13 mouse cellular contexts compared by ENCODE assay signal in genomic region chr10:9166017-9166416, GRCm38 (mm10).
DNase-seq lines count a peak whose midpoint lies in the region; ATAC-seq lines count a peak whose summit lies in the region.
"Had no signal": no experiment of that assay in that cellular context is flagged by ENCODE, and none has a peak within 500 bp of the region (broad histone marks: within the 10 kb centered on the region; RNA-seq: fewer than 3 reads in every experiment).

No protein-coding gene starts in this region.

- H3K4me2 ChIP-seq in forebrain, embryonic 11.5 days (ENCODE audit: low read depth, low read length, severe bottlenecking) = 0 out of 2 replicates have a peak overlapping the region, but pooled peaks have one; percentile 11
- peak overlapping the region; percentile 45 for H3K4me2 ChIP-seq in hindbrain, embryonic 15.5 days
- peak overlapping the region; percentile 13 for H3K4me2 ChIP-seq in midbrain, embryonic 12.5 days (replicated peaks)
- H3K4me2 ChIP-seq: heart, embryonic 12.5 days; liver, embryonic 11.5 days; stomach, embryonic 15.5 days had no signal

- no peak overlapping the region for H3K9ac ChIP-seq in forebrain, embryonic 11.5 days (ENCODE audit: low read length)
- H3K9ac ChIP-seq in hindbrain, embryonic 15.5 days = peak overlapping the region; percentile 4; the same call in 1 of the 2 replicates
- H3K9ac ChIP-seq in midbrain, embryonic 12.5 days (replicated peaks) = no peak overlapping the region
- H3K9ac ChIP-seq: heart, embryonic 12.5 days; stomach, embryonic 15.5 days had no signal

- intact Hi-C loops in heart, postnatal 36 days (cut with DNase I) = no loop called here

- H3K9me3 ChIP-seq in forebrain, embryonic 11.5 days (ENCODE audit: control insufficient read depth, low read length) = peaks cover 2% of the 10 kb centered on the region; the same call in 1 of the 2 replicates
- H3K9me3 ChIP-seq in forebrain, embryonic 10.5 days = peaks cover 8% of the 10 kb centered on the region; the same call in 1 of the 2 replicates
- H3K9me3 ChIP-seq in hindbrain, embryonic 15.5 days = no peaks in the 10 kb centered on the region
- 0 out of 2 replicates have a peak, but pooled peaks cover 6% of the 10 kb centered on the region for H3K9me3 ChIP-seq in midbrain, embryonic 12.5 days
- H3K9me3 ChIP-seq: stomach, embryonic 15.5 days had no signal

- no peak overlapping the region for H3K27ac ChIP-seq in forebrain, embryonic 11.5 days (ENCODE audit: low read depth, low read length)
- no peak overlapping the region for H3K27ac ChIP-seq in forebrain, embryonic 10.5 days
- peak overlapping the region; percentile 53 for H3K27ac ChIP-seq in hindbrain, embryonic 15.5 days (replicated peaks)
- H3K27ac ChIP-seq in midbrain, embryonic 12.5 days (replicated peaks) = peak overlapping the region; percentile 35; the same call in 1 of the 2 replicates
- H3K27ac ChIP-seq: macrophage; stomach, embryonic 15.5 days had no signal

- no peaks in the 10 kb centered on the region; the same call in 1 of the 2 replicates for H3K4me1 ChIP-seq in forebrain, embryonic 11.5 days (replicated peaks; ENCODE audit: control insufficient read depth, insufficient read depth, low read length)
- peaks cover 11% of the 10 kb centered on the region; the same call in 1 of the 2 replicates for H3K4me1 ChIP-seq in forebrain, embryonic 10.5 days
- peaks cover 7% of the 10 kb centered on the region; the same call in 1 of the 2 replicates for H3K4me1 ChIP-seq in hindbrain, embryonic 15.5 days (replicated peaks)
- H3K4me1 ChIP-seq in midbrain, embryonic 12.5 days = no peaks in the 10 kb centered on the region
- H3K4me1 ChIP-seq: heart, embryonic 12.5 days; stomach, embryonic 15.5 days had no signal

- no peaks in the 10 kb centered on the region for H3K27me3 ChIP-seq in forebrain, embryonic 11.5 days (ENCODE audit: control insufficient read depth, insufficient read depth, low read length)
- no peaks in the 10 kb centered on the region; the same call in 1 of the 2 replicates for H3K27me3 ChIP-seq in forebrain, embryonic 10.5 days (ENCODE audit: poor library complexity, severe bottlenecking)
- no peaks in the 10 kb centered on the region for H3K27me3 ChIP-seq in hindbrain, embryonic 15.5 days
- peaks cover 22% of the 10 kb centered on the region for H3K27me3 ChIP-seq in midbrain, embryonic 12.5 days
- H3K27me3 ChIP-seq: heart, embryonic 12.5 days; stomach, embryonic 15.5 days had no signal

- WGBS in forebrain, embryonic 11.5 days = 63% methylated on average over 12 of the region's 12 CpGs
- 87% methylated on average over 12 of the region's 12 CpGs for WGBS in forebrain, embryonic 10.5 days
- 41% methylated on average over 12 of the region's 12 CpGs for WGBS in hindbrain, embryonic 15.5 days
- 63% methylated on average over 12 of the region's 12 CpGs for WGBS in midbrain, embryonic 12.5 days

- ATAC-seq in forebrain, embryonic 11.5 days (replicated peaks; ENCODE audit: low FRiP score) = peak; percentile 58
- peak; percentile 74 for ATAC-seq in hindbrain, embryonic 15.5 days (ENCODE audit: low FRiP score, low read depth)
- ATAC-seq in midbrain, embryonic 12.5 days (ENCODE audit: low FRiP score, low read depth) = no peak
- no peak for ATAC-seq in granulocyte monocyte progenitor cell, adult 5-6 weeks (replicated peaks; ENCODE audit: poor library complexity, severe bottlenecking)

- no peak overlapping the region for H3K4me3 ChIP-seq in forebrain, embryonic 11.5 days (ENCODE audit: low read depth, low read length)
- no peak overlapping the region for H3K4me3 ChIP-seq in forebrain, embryonic 10.5 days
- peak overlapping the region; percentile 13 for H3K4me3 ChIP-seq in hindbrain, embryonic 15.5 days
- H3K4me3 ChIP-seq in midbrain, embryonic 12.5 days = no peak overlapping the region
- H3K4me3 ChIP-seq: heart, embryonic 12.5 days; stomach, embryonic 15.5 days had no signal

- DNase-seq in forebrain, embryonic 11.5 days (ENCODE audit: low spot score) = no peak
- no peak for DNase-seq in forebrain, embryonic 10.5 days (ENCODE audit: extremely low spot score, low spot score)
- peak; percentile 4 for DNase-seq in ZHBTc4 (ENCODE audit: low read depth, low spot score)
- no peak for DNase-seq in ovary, postnatal 14 days (ENCODE audit: low spot score)
- DNase-seq in heart, postnatal 36 days = no peak
- DNase-seq: kidney, postnatal 25 days had no signal

- no peaks in the 10 kb centered on the region for H3K36me3 ChIP-seq in forebrain, embryonic 11.5 days (ENCODE audit: control insufficient read depth, insufficient read depth, low read length)
- no peaks in the 10 kb centered on the region for H3K36me3 ChIP-seq in forebrain, embryonic 10.5 days (replicated peaks)
- H3K36me3 ChIP-seq in hindbrain, embryonic 15.5 days = no peaks in the 10 kb centered on the region
- H3K36me3 ChIP-seq in midbrain, embryonic 12.5 days = no peaks in the 10 kb centered on the region
- H3K36me3 ChIP-seq: heart, embryonic 12.5 days; stomach, embryonic 15.5 days had no signal

Comparison
In these comparisons a context has a peak if more than half of its experiments do, and no peak if none do; other contexts are left out.
1. ATAC-seq: peak in forebrain, embryonic 11.5 days (single experiment) and hindbrain, embryonic 15.5 days (single experiment); none in midbrain, embryonic 12.5 days (single experiment) and granulocyte monocyte progenitor cell, adult 5-6 weeks (single experiment).
2. H3K27ac ChIP-seq: peak in hindbrain, embryonic 15.5 days (single experiment) and midbrain, embryonic 12.5 days (single experiment); none in forebrain, embryonic 11.5 days (single experiment) and forebrain, embryonic 10.5 days (single experiment).
3. Peak in every context shown above with its lines, with median percentiles within 50 percentile points of each other: H3K4me2 ChIP-seq.